Mouse (Mus musculus): ENCODE results near the gene Zfp280b.
"Not testable (repeated sequence)": the region's sequence is repeated elsewhere in the genome, so short reads cannot be mapped to it uniquely, and the experiment has no call there.

Zfp280b gene

DNA sequence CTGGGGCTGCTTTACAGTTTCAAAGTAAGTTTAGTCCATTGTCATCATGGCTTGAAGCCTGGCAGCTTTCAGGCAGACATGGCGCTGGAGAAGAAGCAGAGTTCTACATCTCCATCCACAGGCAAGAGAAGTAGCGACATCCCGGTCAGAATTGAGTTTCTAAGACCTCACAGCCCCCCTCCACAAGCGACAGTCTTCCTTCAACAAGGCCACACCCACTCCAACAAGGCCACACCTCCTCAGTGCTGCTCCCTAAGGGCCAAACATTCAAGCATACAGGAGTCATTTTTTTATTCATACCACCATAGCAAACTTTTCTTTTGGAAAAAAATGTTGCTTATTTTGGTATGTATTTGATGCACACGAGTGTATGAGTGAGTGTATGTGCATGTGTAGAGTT, 2.0 kb upstream of the Zfp280b start:
- DNase-seq (ENCODE audit: low spot score) = no peak

- no peak for DNase-seq (ENCODE audit: low spot score)
These were observed 694 bp upstream of the Zfp280b start for GRCm38 (mm10) chr10:76031511-76032401.

- peak; percentile 7 for DNase-seq (ENCODE audit: low spot score)
These were observed 637 bp downstream of the Zfp280b start for GRCm38 (mm10) chr10:76033119-76033455.

DNA sequence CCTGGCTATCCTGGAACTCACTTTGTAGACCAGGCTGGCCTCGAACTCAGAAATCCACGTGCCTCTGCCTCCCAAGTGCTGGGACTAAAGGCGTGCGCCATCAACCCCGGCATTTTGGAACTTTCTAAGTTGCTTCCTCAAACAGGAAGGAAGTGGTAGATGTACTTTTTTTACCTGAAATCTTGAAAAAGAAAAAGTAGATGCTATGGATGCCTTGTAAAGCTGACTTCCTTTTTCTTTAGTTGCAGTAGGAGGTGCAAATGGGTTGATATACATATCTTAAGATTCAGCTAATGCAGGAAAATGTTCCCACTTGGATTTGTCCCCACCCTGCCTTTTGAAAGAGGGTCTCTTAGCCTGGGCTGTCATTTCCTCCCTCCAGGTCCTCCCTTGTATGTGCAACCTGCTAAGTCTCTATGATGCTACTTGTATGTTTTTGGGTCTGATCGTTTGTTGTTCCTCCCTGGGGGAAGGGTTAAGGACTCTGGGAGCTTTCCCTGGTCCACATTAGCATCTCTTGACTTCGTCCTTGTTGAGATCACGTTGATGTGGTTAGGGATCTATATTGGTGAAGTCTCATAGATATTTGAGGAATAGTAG, 1.7 kb downstream of the Zfp280b start:
- peak; percentile 26 for DNase-seq (ENCODE audit: low spot score)

DNA sequence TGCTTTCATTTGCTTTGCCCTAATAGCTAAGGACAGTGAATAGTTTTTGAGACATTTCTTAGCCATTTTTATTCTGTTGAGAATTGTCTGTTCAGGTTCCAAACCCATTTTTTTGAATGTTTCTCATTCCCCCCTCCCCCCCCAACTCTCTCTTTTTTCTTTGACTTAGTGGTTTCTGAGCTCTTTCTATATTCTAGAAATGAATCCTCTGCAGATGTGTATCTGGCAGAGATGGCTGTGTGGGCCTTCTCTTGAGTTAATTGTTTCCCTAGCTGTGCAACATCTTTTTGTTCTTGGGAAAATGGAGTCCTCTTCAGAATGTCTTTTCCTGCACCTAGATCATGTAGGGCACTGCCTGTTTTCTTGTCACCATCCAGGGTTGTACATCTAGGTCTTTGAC, 2.8 kb downstream of the Zfp280b start:
- no peak for DNase-seq (ENCODE audit: low spot score)

DNA sequence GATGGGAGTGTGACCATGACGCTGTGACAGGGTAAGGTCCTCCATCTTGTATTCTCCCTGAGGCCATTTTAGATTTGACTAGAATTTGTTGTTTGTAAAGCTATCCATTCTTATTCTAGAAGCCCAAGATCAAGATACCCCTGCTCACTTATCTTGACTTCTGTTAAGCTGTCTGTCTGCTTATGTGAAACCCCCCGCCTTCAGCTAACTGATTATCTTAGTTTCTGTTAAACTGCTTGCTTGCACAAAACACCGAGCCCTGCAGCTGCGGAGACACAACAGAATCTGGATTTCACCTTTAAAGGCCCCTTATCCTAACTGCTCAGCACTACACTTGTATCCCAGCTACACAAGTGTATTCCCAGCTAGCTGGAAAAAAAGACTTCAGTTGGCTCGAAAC, 4.5 kb downstream of the Zfp280b start:
- DNase-seq (ENCODE audit: low spot score) = no peak

GRCm38 (mm10) chr10:76045343-76045742, 12.9 kb downstream of the Zfp280b start:
- no peak for DNase-seq (ENCODE audit: low spot score)

DNA sequence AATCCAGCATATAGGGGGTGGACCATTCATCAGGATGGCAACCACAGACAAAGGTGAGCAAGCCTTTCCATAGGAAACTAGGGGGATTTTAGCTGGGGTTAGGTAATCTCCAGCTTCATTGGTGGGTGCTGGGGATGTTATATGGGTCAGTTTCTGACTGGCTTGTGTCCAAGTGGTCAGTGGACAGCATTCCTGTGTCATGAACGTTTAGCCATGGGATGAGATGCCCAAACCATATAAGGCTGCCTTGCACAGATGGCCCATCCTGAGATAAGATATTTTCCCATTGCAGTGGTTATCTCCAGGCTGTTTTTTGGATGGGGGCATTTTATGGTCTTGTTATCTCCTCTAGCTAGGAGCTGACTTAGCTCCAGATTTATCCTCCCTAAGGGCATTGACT, 14.3 kb downstream of the Zfp280b start:
- DNase-seq (ENCODE audit: low spot score) = no peak

- no peak for DNase-seq (ENCODE audit: low spot score)
These were observed 14.9 kb downstream of the Zfp280b start for GRCm38 (mm10) chr10:76047182-76047869.

DNA sequence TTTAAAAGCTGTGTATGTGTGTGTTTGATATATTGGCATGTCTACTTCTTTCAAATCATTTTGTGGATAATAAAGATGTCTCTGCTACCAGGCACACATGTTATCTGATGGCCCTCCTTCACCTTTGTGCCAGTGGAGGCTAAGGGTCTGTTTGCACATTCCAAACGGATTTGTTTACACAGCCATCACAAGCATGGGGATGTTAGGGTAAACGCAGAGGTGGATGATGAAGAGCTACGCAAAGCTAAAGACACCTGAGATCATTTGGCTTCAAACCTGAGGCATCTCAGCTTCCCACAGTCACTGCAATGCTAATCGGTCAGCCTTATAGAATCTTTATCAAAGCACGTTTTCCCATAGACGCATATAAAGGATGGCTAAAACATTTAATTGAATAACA, 16.5 kb downstream of the Zfp280b start:
- DNase-seq (ENCODE audit: low spot score) = no peak

GRCm38 (mm10) chr10:76051860-76052259, 19.4 kb downstream of the Zfp280b start:
- no peak for DNase-seq (ENCODE audit: low spot score)

GRCm38 (mm10) chr10:76062439-76062838, 30.0 kb downstream of the Zfp280b start:
- no peak for DNase-seq (ENCODE audit: low spot score)

- no peak for DNase-seq (ENCODE audit: low spot score)
These were observed 35.5 kb downstream of the Zfp280b start for GRCm38 (mm10) chr10:76067674-76068613.

- DNase-seq (ENCODE audit: low spot score) = not testable (repeated sequence)
These were observed 39.6 kb downstream of the Zfp280b start for GRCm38 (mm10) chr10:76072080-76072479.

DNA sequence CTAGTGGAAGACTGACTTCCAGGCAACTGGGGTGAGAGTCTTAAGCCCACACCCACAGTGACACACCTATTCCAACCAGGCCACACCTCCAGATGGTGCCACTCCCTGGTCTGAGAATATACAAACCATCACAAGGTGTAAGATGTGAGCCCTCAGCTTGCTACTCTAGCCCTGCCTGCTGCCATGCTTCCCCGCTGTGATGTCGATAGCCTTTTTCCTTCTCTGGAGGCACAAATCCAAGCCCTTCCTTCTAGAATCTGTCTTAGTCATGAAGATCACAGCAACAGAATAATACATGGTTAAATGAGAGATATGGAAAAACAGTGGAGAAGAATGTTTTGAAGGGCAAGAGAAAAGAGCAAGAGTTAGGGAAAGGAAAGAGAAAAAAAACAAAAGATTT, 44.6 kb downstream of the Zfp280b start:
- not testable (repeated sequence) for DNase-seq (ENCODE audit: low spot score)

Data from T-cell, adult 2 months (primary cell).